Mouse (Mus musculus): Measurements from ENCODE around the gene March11. TPM values are rescaled to one million over a fixed set of nuclear protein-coding genes. Genes with fewer than 3 reads are reported as not detected.
A peak's percentile ranks its signal among the peaks of the same experiment; 100 is the strongest.

March11 gene
- polyA plus RNA-seq (2014; fragmentation: Nextera tagmentation; extraction: Ambion mirVana) = 3.3 and 3.6 TPM in 2 replicates

DNA sequence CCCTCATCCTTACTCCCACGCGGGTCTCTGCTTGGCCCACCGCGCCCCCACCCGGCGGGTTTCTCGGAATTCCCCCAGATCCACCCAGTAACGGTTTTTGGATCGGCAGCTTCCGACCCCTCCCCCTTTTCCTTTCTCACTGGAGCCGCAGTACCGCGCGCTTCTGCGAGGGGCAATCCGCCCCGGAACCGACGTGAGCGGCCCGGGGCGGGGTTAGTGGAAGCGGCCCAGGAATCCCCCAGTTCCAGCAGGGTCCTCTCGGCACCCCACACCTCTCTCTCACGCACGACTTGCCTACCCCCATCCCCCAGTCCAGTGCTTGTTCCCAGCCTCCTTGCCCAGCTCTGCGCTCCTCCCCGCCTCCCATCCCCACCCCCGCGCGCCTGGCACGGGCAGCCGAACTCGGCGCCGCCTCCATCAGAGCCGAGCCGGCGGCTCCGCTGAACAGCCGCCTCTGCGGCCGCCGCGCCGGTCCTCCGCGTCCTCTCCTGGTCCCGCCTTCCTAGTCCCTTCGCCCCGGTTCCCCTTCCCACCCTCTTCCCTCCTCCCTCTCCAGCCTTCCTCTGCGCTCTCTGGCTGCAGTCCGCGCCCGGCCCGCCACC lies at the start of gene March11:
Gene March11, plus strand, starts transcription at position 420 of the 602 bp plus-strand sequence.
- no peaks in the 10 kb centered on the region for H3K36me3 ChIP-seq (ENCODE audit: control insufficient read depth, insufficient read depth, low read length)
- peak within 1 kb of the TSS; percentile 78 for H3K27ac ChIP-seq (ENCODE audit: low read depth, low read length)
- peak within 1 kb of the TSS; percentile 62 for H3K4me3 ChIP-seq (ENCODE audit: low read depth, low read length)
- DNase-seq (ENCODE audit: low spot score) (peak; percentile 78), ATAC-seq (ENCODE audit: low FRiP score) (peak; percentile 93)
- H3K9me3 ChIP-seq (ENCODE audit: control insufficient read depth, low read length) = no peaks in the 10 kb centered on the region
- peak within 1 kb of the TSS; percentile 65 for H3K9ac ChIP-seq (ENCODE audit: low read depth, low read length)
- peak within 1 kb of the TSS; percentile 97 for H3K4me2 ChIP-seq (replicated peaks; ENCODE audit: low read depth, low read length)
- no peaks in the 10 kb centered on the region for H3K4me1 ChIP-seq (replicated peaks; ENCODE audit: control insufficient read depth, insufficient read depth, low read length)
- H3K27me3 ChIP-seq (ENCODE audit: control insufficient read depth, insufficient read depth, low read length) = no peaks in the 10 kb centered on the region
- 0% methylated on average over 36 of the region's 56 CpGs for WGBS

DNA sequence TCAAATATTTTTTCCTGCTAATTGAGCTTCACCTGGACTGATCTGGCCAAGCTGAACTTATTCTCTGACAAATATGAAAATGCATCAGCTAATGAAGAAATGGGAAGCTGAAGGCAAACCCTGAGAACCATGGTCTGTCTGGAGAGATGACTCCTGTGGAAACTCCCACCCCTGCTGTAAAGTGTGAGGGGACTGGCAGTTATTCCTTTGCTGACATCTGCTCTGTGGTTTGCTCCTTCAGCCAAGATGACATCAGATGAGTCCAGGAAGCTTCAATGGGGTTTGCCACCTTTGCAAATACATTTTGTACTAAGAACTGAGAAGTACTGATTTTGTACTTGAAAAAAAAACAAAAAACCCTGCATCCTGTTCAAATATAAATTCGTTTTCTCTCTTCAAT lies 46.5 kb upstream of the March11 start:
- no peak for DNase-seq (ENCODE audit: low spot score)
- no peak overlapping the region for H3K4me2 ChIP-seq (replicated peaks; ENCODE audit: low read depth, low read length)
- no peaks in the 10 kb centered on the region for H3K36me3 ChIP-seq (ENCODE audit: control insufficient read depth, insufficient read depth, low read length)
- ATAC-seq (ENCODE audit: low FRiP score) = no peak
- H3K27me3 ChIP-seq (ENCODE audit: control insufficient read depth, insufficient read depth, low read length) = no peaks in the 10 kb centered on the region
- H3K4me1 ChIP-seq (replicated peaks; ENCODE audit: control insufficient read depth, insufficient read depth, low read length) = no peaks in the 10 kb centered on the region
- 61% methylated on average over 1 of the region's 1 CpGs for WGBS
- H3K27ac ChIP-seq (ENCODE audit: low read depth, low read length) = no peak overlapping the region
- H3K9me3 ChIP-seq (ENCODE audit: control insufficient read depth, low read length) = no peaks in the 10 kb centered on the region
- H3K4me3 ChIP-seq (ENCODE audit: low read depth, low read length) = no peak overlapping the region
- no peak overlapping the region for H3K9ac ChIP-seq (ENCODE audit: low read depth, low read length)

DNA sequence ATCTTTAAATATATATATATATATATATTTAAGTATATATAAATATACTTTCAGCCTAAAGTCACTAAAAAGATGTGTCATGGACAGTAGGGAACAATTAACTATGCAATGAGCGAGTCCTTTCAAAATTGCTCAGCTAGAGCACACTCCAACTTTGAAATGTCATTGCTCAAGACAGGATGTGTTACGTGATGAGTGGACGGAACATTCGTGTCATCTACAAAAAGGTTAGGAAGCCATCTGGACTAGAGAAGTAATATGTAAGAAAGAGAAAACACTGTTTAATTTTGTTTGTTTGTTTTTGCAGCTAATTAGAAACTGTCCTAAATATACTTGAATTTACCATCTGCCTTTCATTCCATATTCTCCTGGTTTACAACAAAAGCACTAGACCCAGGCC lies 39.3 kb upstream of the March11 start:
- Histone ChIP-seq H3K27ac (ENCODE audit: low read depth, low read length) (no peak overlapping the region), H3K9me3 (ENCODE audit: control insufficient read depth, low read length) (no peaks in the 10 kb centered on the region), H3K9ac (ENCODE audit: low read depth, low read length) (no peak overlapping the region), H3K27me3 (ENCODE audit: control insufficient read depth, insufficient read depth, low read length) (no peaks in the 10 kb centered on the region), H3K4me3 (ENCODE audit: low read depth, low read length) (no peak overlapping the region), H3K4me2 (replicated peaks; ENCODE audit: low read depth, low read length) (no peak overlapping the region), H3K4me1 (replicated peaks; ENCODE audit: control insufficient read depth, insufficient read depth, low read length) (no peaks in the 10 kb centered on the region), H3K36me3 (ENCODE audit: control insufficient read depth, insufficient read depth, low read length) (no peaks in the 10 kb centered on the region)
- WGBS = 89% methylated on average over 4 of the region's 4 CpGs
- DNase-seq (ENCODE audit: low spot score) (no peak), ATAC-seq (ENCODE audit: low FRiP score) (no peak)

DNA sequence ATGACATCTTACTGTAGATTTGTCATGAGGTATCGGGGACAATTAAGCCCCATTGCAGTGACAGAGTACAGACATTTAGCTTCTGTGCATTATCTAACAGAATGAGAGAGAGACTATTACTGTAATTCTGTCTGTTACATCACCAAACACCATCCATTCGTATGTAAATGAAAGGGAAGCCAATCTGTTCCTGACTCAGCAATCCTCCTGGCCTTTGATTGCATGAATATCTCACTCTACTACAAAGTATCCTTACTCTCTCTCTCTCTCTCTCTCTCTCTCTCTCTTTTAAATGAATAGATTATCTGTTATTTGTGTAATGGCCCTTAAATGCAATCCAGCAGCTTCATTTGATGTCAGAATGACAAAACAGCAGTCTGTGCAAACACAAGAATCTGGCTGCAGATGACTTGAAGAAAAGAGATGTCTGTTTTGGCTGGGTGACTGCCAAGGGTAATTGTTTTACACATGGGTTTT lies 32.8 kb upstream of the March11 start:
- Histone ChIP-seq H3K36me3 (ENCODE audit: control insufficient read depth, insufficient read depth, low read length) (no peaks in the 10 kb centered on the region), H3K4me3 (ENCODE audit: low read depth, low read length) (no peak overlapping the region), H3K9ac (ENCODE audit: low read depth, low read length) (no peak overlapping the region), H3K9me3 (ENCODE audit: control insufficient read depth, low read length) (no peaks in the 10 kb centered on the region), H3K4me1 (replicated peaks; ENCODE audit: control insufficient read depth, insufficient read depth, low read length) (no peaks in the 10 kb centered on the region), H3K27me3 (ENCODE audit: control insufficient read depth, insufficient read depth, low read length) (no peaks in the 10 kb centered on the region), H3K4me2 (replicated peaks; ENCODE audit: low read depth, low read length) (no peak overlapping the region), H3K27ac (ENCODE audit: low read depth, low read length) (no peak overlapping the region)
- DNase-seq (ENCODE audit: low spot score) (no peak), ATAC-seq (ENCODE audit: low FRiP score) (no peak)
- WGBS = 89% methylated on average over 2 of the region's 2 CpGs

DNA sequence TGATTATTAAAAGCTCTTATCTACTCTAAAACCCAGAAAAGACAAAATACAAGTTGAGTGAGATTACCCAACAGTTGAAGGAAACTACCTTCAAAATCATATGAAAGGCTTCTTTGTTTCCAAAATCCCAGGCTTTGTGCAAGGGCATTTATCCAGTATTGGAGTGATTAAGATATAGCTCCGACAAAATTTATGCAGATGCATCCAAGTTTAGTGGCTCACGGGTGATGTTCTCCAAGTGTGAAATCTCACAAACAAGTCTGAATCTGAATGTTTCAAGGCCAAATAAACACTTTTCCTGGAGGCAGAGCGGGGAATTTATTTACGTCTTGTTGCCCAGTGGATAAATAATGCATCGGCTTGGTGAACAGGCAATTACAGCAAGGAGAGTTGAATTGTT lies 32.2 kb upstream of the March11 start:
- no peak overlapping the region for H3K27ac ChIP-seq (ENCODE audit: low read depth, low read length)
- DNase-seq (ENCODE audit: low spot score) = no peak
- no peak overlapping the region for H3K9ac ChIP-seq (ENCODE audit: low read depth, low read length)
- no peak overlapping the region for H3K4me3 ChIP-seq (ENCODE audit: low read depth, low read length)
- no peak overlapping the region for H3K4me2 ChIP-seq (replicated peaks; ENCODE audit: low read depth, low read length)
- no peak for ATAC-seq (ENCODE audit: low FRiP score)
- H3K27me3 ChIP-seq (ENCODE audit: control insufficient read depth, insufficient read depth, low read length) = no peaks in the 10 kb centered on the region
- H3K9me3 ChIP-seq (ENCODE audit: control insufficient read depth, low read length) = no peaks in the 10 kb centered on the region
- H3K36me3 ChIP-seq (ENCODE audit: control insufficient read depth, insufficient read depth, low read length) = no peaks in the 10 kb centered on the region
- H3K4me1 ChIP-seq (replicated peaks; ENCODE audit: control insufficient read depth, insufficient read depth, low read length) = no peaks in the 10 kb centered on the region
- WGBS = 94% methylated on average over 5 of the region's 5 CpGs

DNA sequence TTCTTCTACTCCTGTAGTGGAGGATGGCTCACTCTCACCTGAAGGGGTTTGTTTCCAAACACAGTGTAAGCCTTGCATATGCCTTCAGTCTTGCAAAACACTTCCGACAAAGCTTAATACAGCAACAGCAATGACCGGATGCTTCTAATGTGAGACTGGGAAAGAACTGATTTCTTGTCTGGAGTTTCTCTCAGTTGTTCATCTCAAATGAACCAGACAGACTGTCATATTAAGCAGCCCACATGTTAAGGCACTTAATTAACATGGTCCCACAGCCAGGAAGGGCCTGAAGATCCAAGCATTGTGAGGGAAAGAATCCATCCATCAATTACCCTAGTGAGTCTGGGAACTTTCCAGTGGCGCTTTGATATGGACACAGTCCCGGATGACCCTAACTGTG lies 17.0 kb upstream of the March11 start:
- no peak for DNase-seq (ENCODE audit: low spot score)
- Histone ChIP-seq H3K27ac (ENCODE audit: low read depth, low read length) (no peak overlapping the region), H3K4me1 (replicated peaks; ENCODE audit: control insufficient read depth, insufficient read depth, low read length) (no peaks in the 10 kb centered on the region), H3K27me3 (ENCODE audit: control insufficient read depth, insufficient read depth, low read length) (no peaks in the 10 kb centered on the region), H3K36me3 (ENCODE audit: control insufficient read depth, insufficient read depth, low read length) (no peaks in the 10 kb centered on the region), H3K4me3 (ENCODE audit: low read depth, low read length) (no peak overlapping the region), H3K9me3 (ENCODE audit: control insufficient read depth, low read length) (no peaks in the 10 kb centered on the region), H3K9ac (ENCODE audit: low read depth, low read length) (no peak overlapping the region), H3K4me2 (replicated peaks; ENCODE audit: low read depth, low read length) (no peak overlapping the region)
- WGBS = 73% methylated on average over 4 of the region's 4 CpGs
- ATAC-seq (ENCODE audit: low FRiP score) = no peak

DNA sequence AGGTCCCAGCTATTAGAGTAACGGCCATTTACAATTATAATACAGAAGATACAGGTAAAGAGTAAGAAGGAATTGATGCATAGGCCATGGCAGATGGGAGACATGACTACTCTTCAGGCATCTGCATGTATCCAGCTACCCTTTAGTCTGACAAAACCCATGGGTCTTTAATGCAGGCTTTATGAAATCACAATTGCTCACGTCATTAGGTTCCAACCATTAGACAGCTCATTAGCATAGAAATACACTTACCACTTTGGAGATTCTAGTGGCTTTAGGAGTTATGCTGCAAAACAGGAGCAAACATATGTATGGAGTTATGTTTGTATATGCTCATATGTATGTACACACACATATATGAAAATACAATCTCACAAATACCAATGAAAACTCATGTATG lies 16.0 kb upstream of the March11 start:
- Histone ChIP-seq H3K4me2 (replicated peaks; ENCODE audit: low read depth, low read length) (no peak overlapping the region), H3K9ac (ENCODE audit: low read depth, low read length) (no peak overlapping the region), H3K4me1 (replicated peaks; ENCODE audit: control insufficient read depth, insufficient read depth, low read length) (no peaks in the 10 kb centered on the region), H3K9me3 (ENCODE audit: control insufficient read depth, low read length) (no peaks in the 10 kb centered on the region), H3K36me3 (ENCODE audit: control insufficient read depth, insufficient read depth, low read length) (no peaks in the 10 kb centered on the region), H3K27ac (ENCODE audit: low read depth, low read length) (no peak overlapping the region), H3K4me3 (ENCODE audit: low read depth, low read length) (no peak overlapping the region), H3K27me3 (ENCODE audit: control insufficient read depth, insufficient read depth, low read length) (no peaks in the 10 kb centered on the region)
- DNase-seq (ENCODE audit: low spot score) = no peak
- WGBS = 69% methylated on average over 2 of the region's 2 CpGs
- no peak for ATAC-seq (ENCODE audit: low FRiP score)

GRCm38 (mm10) chr15:26293215-26293614 lies 15.6 kb upstream of the March11 start:
- Histone ChIP-seq H3K4me1 (replicated peaks; ENCODE audit: control insufficient read depth, insufficient read depth, low read length) (no peaks in the 10 kb centered on the region), H3K27ac (ENCODE audit: low read depth, low read length) (no peak overlapping the region), H3K27me3 (ENCODE audit: control insufficient read depth, insufficient read depth, low read length) (no peaks in the 10 kb centered on the region), H3K4me2 (replicated peaks; ENCODE audit: low read depth, low read length) (no peak overlapping the region), H3K4me3 (ENCODE audit: low read depth, low read length) (no peak overlapping the region), H3K36me3 (ENCODE audit: control insufficient read depth, insufficient read depth, low read length) (no peaks in the 10 kb centered on the region), H3K9ac (ENCODE audit: low read depth, low read length) (no peak overlapping the region), H3K9me3 (ENCODE audit: control insufficient read depth, low read length) (no peaks in the 10 kb centered on the region)
- ATAC-seq (ENCODE audit: low FRiP score) (no peak), DNase-seq (ENCODE audit: low spot score) (no peak)
- WGBS = 89% methylated on average over 1 of the region's 1 CpGs

GRCm38 (mm10) chr15:26298668-26299067 lies 10.2 kb upstream of the March11 start:
- H3K27me3 ChIP-seq (ENCODE audit: control insufficient read depth, insufficient read depth, low read length) = no peaks in the 10 kb centered on the region
- no peaks in the 10 kb centered on the region for H3K36me3 ChIP-seq (ENCODE audit: control insufficient read depth, insufficient read depth, low read length)
- no peak for DNase-seq (ENCODE audit: low spot score)
- H3K4me3 ChIP-seq (ENCODE audit: low read depth, low read length) = no peak overlapping the region
- no peak overlapping the region for H3K27ac ChIP-seq (ENCODE audit: low read depth, low read length)
- no peak for ATAC-seq (ENCODE audit: low FRiP score)
- no peaks in the 10 kb centered on the region for H3K4me1 ChIP-seq (replicated peaks; ENCODE audit: control insufficient read depth, insufficient read depth, low read length)
- H3K4me2 ChIP-seq (replicated peaks; ENCODE audit: low read depth, low read length) = no peak overlapping the region
- H3K9ac ChIP-seq (ENCODE audit: low read depth, low read length) = no peak overlapping the region
- 93% methylated on average over 6 of the region's 6 CpGs for WGBS
- no peaks in the 10 kb centered on the region for H3K9me3 ChIP-seq (ENCODE audit: control insufficient read depth, low read length)

Data from hindbrain, embryonic 11.5 days (tissue).